Mouse (Mus musculus) lung, postnatal 0 days (tissue): ENCODE results near the gene Gm21987.
A peak's percentile ranks its signal among the peaks of the same experiment; 100 is the strongest.

Experiments used
- CTCF ChIP-seq: IDR thresholded peaks from 2 replicates; pipeline ENCODE4 v1.5.1; 2016; ENCODE audit warnings: antibody characterized with exemption, mild to moderate bottlenecking
- EP300 ChIP-seq: IDR thresholded peaks from 2 replicates; pipeline ENCODE4 v1.6.1; 2016; ENCODE audit warnings: antibody characterized with exemption, mild to moderate bottlenecking, control low read depth

DNA sequence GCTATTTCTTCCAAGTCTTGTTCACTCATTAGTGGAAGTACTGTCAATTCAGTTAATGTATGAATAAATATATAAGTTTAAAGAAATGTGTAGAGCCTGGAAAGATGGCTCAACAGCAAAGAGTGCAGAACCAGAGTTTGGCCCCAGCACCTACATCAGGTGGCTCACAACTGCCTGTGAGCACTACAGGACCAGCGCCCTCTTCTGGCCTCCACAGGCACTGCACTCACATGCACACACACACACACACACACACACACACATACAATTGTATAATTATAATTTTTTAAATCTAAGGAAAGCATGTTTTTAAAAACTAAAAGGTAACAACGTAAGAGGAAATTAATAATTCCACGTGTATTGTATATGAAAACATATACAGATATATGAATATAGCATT, 17.5 kb upstream of the Gm21987 start:
- TF ChIP-seq EP300 (no peak), CTCF (peak; percentile 20; the same call in 1 of the 2 replicates)
